Mouse (Mus musculus): ENCODE measurements around the gene Glis3. TPM values are rescaled to one million over a fixed set of nuclear protein-coding genes. Genes with fewer than 3 reads are reported as not detected.

The Glis3 gene
- polyA plus RNA-seq, 3 experiments from 2014 or later, result 0.05 TPM; not detected in 2

DNA sequence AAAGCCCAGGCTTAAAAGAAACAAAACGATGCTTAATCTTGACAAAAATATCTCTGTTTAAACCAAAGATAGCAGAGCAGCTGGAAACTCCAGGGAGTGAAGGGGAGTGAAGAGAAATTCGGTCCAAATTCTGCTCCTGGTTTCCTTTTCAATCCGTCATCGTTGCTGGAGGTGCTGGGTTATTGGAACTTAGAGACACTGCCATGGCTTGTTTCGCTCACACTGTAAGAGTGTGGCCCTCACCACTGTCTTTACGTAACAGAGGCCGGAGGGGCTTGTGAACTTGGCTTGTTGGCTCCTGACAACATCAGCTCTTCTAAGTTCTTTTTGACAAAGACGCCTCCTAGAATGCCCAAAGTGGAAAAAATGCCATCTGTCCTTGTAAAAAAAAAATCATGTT, 99.4 kb downstream of the Glis3 start:
- no peak for ATAC-seq

DNA sequence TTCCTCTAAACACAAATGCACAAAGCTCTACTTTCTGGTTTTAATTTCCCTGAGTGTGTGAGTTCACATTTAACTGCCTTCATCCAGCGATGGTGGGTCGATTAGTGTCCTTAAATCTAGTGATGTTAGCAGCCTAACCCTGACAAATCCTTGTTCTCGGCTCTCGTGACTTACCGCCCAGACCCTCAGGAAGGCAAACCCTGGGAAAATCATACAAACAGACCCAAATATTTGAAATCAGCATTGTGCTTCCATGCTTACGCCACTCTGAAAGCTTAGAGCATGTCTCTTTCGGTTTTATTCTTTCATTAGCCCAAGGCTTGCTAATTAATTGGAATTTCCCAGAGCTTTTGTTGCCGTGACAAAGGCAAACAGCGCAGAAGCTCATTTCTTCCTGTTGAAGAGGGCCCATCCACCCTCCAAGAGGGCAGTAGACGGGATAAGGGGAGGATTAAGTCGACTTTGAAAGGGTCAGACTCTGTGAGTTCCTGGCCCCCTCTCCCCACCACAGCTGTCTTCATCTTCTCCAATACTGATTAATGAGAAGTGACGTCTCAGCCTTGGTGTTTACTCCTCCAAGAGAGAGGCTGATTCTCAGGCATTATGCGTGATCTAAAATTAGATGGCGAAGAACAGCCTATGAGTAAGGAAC, 100.0 kb downstream of the Glis3 start:
- no peak for ATAC-seq

DNA sequence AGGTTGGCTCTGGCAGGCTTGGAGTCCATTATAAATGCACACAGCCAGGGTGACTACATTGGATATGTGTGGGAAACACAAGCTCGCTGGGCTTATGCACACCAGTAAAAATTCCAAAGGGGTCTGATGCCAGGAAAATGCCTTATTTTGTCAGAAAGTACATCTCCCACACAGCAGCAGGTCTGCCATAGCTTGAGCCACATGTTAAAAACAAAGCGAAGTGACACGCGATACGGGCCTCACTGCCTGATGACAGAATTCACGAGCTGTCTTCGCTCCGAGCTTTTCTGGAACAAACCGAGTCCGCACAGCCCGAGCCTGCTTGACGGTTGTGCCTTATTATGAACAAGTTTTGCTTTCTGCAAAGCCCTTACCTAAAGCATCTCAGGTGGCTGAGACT, 102.9 kb downstream of the Glis3 start:
- no peak for ATAC-seq

DNA sequence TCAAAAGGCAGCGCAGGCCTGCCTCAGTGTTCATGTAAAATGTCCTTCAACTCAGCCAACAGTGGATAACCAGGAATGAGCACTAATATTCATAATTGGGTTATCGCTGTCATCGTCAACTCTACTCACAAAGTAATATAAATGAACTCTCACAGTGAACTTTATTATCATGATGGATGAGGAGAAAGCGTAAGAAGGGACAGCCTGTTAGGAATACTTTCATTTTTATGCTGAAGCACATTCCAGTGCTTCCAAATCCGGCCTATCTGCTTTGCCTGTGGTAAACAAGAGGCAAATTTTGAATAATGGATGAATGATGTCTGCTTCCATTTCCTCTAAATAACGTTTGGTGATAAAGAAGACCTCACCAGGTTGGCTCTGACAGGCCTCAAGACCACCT, 103.3 kb downstream of the Glis3 start:
- ATAC-seq, result no peak

DNA sequence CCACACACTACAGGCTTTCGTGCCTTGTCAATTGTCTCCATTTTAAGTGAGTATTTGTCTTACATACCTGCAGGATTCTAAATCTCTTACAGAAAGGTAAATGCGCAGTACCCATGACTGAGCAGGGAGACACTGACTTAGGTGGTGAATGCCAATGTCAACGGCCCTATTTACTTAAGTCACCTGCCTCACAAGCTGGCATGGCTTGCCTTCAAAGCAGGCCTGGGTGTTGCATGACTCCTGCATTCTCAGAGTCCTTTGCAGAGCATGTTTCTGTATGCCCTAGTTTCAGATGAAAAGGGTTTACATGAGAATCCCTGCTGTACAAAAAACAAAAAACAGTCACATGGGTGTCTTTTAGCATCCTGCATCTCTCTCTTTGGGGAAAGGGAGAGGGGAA, 106.2 kb downstream of the Glis3 start:
- ATAC-seq, result no peak

DNA sequence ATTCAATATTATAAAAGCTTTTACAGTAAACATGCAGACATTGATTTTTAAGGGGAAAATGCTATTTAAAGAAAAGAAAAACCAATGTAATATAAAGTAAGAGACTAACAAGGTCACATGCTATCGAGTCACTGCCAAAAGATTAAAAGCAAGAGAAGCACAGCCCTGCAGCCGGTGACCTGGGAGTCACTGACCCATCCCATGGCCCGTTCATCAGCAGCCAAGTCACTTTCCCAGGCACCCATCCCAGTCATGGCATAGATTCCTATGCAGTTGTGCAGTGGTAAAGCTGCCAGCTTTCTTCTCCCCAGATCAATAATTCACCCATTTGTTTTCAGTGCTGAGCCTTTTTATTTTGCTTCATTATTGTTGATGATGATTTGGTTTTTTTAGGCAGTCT, 110.0 kb downstream of the Glis3 start:
- no peak for ATAC-seq

DNA sequence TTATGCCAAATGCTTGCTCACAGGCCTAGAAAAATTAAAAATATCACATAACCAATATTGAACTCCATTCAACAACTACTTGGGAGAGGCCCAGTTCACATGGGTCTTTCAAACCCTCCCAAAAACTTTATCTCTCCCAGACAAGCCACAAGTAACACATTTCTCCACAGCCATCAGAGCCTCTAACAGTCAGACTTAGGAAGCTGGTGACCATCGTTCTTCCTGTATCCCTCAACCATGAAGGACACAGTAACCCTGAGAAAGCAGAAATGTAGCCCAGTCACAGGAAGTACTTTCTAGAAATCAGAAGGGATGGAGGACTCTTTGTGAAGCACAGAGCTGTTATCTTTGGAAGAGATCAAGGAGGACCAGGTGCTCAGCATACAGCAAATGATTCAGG, 112.8 kb downstream of the Glis3 start:
- no peak for ATAC-seq

DNA sequence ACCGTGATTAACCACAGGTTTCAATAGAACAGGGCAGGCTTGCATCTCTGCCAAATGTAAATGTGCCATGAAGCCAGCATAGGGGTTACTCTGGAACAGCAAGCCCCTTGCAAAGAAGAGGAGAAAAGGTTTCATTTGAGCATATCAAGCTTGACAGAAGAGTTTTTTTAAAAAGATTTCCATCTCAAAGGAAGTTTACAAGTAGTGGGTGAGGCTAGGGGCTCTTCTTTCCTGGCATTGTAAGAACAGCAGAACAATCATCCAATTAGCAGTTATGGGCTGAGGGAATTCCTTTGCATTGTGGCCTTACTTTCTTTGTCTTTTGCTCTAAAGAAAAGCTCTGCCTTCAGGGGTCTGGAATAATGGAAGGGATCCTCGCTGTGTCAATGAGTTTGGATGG, 113.3 kb downstream of the Glis3 start:
- ATAC-seq, result no peak

DNA sequence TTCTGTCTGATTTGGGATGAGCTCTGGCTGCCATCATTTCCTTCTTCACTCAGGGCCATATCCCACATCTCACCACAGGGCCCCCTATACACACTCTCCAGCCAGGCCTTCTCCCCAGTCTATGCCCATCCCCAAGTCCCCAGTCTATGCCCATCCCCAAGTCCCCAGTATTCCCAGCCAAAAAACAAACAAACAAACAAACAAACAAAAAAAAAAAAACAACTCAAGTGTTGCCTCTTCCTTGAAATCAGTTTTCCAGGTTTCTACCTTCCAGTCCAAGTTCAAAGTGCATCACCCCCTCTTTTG, 118.2 kb downstream of the Glis3 start:
- ATAC-seq, result no peak

DNA sequence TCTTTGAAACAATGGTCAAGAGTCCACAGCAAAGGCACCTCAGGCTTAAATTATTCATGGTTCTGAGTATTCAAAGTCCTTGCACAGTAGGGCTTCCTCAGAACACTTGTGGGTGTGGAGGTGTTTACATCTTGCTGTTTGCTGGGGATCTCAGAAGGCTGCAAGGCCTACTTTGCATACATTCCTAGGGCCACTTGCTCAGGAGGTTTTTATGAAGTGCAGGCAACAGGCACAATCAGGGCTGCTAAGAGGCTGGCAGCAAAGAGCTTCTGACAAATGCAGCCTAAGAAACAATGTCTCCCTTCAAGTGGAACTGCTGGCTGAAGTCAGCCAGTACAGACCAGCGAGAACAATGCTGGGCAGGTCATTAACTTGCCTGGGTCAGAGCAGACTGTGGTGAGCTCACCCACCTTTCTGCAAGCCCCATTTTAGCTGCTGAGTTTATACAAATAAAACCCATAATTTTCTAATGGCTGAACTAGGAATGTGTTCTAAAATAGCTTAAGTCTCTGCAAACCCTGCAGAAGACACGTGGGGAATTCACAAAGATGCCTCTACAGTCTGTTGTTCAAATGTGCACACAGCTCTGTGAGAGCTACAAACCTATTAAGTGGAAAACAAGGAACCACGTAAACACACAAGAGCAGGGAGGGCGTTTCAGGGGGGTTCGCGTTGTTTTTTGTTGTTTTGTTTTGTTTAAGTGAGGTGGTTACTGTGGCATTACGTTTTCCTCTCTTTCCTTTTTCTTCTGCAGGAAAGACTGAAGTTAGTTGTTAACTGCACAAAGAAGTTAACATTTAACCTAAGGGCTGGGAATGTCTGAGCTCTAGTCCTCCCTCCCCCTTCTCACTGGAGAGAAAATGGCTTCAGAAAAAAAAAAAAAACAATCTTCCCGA, 118.8 kb downstream of the Glis3 start:
- ATAC-seq, result no peak

DNA sequence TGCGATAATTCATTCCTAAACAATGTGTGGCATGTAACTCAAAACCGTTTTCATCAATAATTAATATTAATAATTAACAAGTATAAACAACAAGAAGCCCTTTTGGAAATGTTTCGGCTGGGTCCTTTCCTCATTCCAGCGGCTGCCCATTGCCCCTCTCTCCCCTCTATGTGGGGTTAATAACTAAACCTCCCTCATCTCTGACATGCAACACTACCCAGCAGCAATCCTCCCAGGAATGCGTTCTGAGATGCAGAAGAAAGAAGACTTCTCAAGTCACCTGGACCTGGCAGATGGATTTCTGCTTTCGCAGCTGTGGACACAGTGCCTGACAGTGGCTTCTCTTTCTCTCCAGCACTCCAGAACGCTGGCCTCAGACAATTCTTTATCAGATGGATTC, 120.0 kb downstream of the Glis3 start:
- no peak for ATAC-seq

DNA sequence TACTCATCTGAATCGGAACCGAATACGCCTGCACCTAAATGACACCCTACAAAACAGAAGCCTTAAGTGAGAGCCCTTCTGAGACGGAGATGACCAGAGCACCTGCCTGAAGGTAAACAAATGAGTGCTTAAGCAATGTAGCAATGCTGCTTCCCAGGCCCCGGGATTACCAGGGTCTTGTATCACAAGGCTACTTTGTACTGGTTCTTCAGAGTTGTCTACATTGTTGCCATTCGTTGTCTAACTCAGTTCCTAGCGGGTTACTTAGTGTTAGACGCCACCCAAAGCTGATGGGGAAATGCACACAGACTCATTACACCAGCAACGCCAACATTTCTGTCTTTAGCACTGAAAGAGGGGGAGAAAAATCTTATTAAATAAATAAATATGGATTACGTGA, 120.5 kb downstream of the Glis3 start:
- ATAC-seq, result no peak

DNA sequence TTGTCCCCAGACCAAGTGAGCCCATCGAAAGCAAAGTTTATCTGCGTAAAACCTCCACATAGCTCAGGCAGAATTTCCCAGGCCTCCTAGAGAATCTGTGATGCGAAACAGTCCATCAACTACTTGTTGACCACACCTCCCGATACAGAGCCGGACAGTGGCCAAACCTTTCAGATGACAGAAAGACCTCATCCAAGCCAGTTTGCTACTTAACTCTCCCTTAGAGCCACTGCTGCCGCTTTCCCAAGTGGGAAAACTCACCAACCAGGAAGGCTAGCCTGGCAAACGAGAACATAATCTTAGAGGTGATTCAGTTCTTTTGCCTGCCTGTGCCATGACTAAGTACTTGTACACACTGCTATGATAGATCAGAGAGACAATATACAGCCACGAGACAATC, 121.2 kb downstream of the Glis3 start:
- no peak for ATAC-seq

DNA sequence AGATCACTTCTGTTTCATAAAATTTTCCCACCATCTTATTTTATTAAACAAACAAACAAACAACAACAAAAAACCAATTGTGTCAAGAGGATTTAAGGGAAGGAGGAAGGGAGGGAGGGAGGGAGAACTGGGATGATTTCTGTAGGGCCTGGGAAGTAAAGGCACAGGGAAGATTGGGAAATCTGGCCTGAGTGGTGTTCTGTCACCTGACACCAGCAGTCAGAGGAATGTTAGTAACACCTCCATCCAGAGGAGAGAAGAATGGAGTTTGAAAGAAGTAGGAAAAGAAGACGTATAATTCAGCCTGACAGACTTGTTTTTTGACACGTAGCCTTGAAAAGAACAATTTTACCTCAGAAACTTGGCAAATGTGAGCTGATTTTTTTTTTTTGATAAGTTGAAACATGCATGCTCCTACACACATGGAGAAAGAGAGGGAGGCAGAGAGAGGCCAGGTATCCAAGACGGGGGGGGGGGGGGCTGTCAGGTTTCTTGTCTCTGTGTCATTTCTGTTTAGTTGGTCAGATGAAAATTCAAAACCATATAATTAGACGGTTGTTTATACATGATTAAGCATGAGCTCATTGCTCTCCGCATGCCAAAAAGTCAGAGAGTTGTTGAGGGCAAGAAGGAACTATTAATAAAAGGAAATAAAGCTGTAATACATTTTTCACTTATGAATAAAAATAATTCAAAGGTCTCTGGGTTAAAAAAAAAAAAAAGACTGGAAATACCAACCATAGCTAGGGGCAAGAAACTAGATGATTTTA, 122.1 kb downstream of the Glis3 start:
- no peak for ATAC-seq

DNA sequence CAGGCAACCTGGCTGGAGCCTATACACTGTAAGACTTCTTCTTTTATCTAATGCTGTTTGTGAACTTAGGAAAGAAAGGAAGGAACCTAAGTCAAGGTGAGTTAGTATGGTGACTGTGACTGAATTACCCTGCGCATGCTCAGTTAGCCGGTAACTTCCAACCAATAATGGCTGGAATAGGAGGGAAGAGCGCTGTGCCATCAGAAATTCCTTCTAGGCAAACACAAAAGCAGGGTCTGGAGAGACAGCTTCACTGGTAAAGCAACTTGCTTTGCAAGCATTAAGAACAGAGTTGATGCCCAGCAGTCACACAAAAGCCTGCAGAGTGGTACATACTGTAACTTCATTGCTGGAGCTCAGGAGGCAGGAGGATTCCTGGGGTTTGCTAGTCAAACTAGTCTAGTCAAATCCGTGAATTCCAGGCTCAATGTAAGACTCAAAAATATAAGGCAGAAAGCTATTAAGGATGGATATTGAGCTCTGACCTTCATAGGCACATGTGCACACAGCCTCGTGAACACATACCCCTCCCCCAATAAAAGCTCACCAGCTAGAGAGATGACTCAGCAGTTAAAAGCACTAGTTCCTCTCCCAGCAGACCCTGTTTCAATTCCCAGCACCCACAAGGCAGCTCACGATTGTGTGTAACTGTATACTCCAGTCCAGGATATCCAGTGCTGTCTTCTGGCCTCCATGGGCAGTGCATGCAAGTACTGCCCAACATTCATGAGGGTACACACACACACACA, 124.5 kb downstream of the Glis3 start:
- no peak for ATAC-seq

DNA sequence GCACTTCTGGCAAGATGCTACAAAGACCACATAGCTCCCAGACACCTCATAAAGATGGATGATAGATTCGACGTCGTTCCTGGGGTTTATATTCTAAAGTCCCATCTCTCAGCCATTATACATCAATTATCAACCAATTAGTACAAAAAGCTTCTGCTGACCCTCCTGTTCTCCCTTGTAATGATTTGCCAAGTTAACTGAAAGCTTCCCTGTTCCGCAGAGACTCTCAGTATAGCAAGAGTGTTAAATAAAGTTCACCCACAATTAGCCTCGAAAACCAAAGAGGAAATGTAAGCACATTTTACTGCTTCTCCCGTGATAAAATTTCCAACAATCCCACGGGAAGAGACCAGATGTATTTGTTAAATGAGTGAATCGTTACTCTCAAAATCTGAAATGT, 129.3 kb downstream of the Glis3 start:
- ATAC-seq, result no peak

DNA sequence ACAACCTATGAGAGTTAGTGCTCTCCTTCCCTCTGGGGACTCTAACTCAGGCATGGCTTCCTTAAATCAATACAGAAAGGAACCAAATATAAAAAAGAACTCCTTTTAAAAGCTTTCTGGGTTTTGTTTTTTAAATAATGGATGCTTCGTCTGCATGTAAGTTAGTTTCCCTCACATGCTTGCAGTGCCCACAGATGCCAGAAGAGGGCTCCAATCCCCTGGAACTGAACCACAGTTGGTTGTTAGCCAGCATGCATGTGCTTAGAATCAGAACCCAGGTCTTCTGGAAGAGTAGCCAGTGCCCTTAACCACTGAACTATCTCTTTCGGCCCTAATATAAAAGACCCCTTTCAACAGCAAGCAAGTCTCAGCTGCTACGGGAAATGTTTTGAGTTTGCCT, 132.9 kb downstream of the Glis3 start:
- no peak for ATAC-seq

DNA sequence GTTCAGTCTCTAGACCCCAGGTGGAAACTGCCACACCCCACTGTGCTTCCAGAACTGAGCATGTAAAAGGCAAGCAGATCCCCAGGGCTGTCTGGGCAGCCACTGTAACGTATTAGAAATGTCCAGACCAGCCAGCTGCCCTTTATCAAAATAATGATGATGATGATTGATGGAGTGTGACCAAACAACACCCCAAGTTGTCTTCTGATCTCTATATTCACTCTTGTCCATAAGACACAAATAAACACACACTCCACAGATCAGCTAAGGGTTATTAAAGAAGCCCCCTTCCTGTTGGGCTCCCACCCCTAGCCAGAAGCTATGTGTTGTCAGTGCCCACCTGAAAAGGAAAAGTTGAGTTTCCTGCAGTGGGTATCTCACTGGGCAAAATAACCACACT, 134.4 kb downstream of the Glis3 start:
- no peak for ATAC-seq

DNA sequence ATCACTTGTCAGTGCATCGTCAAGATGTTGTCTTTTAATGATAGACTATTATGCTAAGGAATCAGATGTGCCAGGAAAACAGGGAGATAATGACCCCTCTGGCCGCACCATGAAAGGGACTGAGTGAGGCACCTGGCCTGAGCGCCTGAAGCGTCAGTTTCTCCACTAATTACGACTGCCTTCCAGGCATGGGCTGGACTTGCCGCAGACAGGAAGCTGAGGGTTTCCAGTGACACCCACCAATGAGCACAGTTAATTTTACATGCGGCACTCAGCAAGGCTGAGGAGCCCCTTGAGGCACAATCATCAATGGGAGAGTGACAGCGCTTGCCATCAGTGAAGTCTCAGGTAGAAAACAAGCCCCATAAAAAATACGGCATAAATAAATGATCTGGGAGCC, 141.1 kb downstream of the Glis3 start:
- ATAC-seq, result no peak

DNA sequence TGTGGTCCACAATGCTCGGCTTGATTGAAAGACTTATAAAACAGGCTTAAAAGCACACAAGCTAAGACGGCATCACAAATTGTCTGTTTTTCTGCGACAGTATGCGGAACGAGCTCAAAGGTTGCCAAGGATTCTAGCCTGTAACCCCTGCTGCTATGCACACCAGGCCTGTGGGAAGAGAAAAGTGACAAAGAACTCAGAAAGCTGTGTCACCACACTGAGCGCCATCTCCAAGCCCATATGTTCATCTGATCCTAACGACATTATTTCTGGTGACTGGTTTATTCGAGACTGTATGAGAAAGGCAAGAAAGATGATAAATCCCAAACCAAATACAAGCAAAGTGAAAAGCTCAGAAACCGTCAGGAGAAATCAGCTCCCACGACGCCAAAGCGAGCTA, 144.9 kb downstream of the Glis3 start:
- no peak for ATAC-seq

DNA sequence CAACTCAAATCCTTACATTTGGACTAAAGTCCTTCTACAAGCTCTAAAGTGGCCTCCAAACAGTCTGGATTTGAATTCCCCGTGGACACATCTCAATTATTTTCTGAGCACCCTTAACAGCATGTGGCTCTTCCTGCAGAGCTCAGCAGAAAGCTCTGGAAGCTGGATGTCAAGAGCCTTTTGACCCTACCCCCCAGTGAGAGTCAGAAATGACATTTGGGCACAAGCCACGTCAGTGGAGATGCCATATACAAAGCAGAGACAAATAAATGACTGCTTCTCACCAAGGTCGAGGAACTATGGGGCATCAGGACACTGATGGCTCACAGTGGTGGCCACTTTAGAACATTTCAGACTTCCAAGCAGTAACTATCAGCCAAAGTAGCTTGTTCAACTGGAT, 146.3 kb downstream of the Glis3 start:
- ATAC-seq, result no peak

DNA sequence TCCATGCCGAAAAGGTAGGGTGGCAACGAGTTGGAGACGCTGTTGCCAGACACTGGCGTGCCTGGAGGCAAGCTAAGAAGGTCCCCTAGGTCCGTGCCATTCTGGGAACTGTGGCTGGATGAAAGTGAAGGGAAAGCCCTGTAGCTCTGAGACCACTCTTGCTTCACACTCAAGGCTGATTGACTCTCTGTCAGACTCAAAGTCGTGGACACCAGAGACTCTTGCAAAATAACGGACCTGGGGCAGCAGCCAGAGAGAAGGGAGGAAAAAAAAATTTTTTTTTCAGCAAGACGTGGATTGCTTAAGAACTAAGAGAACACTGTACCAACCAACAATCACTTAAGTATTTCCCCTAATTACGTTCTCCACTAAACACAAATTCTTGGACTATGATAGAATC, 148.1 kb downstream of the Glis3 start:
- no peak for ATAC-seq

DNA sequence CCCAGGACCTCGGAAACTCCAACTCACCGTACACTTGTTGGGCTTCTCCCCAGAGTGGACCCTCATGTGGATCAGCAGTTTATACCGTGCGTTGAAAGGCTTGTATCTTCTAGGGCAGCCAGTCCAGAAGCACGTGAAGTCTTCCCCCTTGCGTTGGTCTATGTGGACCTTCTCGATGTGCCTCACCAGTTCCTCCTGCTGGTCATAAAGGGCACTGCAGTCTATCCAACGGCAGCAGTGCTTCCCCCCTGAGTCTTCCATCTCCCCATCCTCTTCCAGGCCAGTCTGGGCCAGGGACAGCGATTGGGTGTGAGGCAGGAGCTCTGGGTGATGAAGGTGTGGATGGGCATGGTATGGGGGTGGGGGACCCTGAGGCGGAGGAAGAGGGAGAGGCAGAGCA, 149.0 kb downstream of the Glis3 start:
- ATAC-seq, result no peak
